8 mouse cellular contexts compared by ENCODE assay signal in the genomic region with DNA sequence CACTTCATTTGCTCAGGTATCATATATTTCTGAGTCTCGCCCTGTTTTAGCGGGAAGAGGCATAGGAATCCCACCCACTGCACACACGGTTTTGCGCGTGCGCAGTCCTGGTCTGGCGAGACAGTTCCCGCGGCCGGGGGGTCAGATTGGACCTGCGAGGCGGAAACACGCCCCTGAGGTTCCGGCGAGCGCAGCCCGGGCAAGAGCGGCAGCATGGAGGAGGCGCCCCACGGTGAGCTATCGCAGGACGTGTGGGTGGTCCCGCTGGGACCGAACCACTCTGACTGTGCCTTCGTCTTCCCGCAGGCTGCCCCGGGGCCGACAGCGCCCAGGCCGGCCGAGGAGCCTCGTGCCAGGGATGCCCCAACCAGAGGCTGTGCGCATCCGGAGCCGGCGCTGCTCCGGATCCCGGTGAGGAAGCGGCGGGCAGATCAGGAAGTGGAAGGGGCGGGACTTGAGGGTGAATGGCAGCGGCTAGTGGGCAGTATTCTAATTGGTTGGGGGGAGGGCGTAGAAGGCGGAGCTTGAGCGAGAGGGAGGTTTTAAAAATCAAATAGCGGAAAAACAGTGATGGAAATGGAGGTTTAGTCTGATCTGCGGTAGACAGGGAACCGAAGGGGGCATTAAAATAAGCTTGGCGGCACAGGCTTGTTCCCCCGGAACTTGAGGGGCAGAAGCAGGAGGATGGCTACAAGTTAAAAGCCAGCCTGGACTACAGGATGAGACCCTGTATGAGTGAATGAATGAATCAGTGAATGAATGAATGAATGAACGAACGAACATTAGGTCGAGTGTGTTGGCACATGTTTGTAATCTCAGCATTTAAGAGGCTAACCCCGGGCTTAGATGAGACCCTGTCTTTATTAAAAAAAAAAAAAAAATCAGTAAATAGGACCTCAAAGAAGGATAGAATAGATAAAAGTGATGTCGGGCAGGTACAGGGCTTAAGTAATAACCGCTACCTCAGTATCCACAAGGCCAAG. TPM values are rescaled to one million over a fixed set of nuclear protein-coding genes. Genes with fewer than 3 reads are reported as not detected.
DNase-seq lines count a peak whose midpoint lies in the region; ATAC-seq lines count a peak whose summit lies in the region.

TSS of gene Nubp1 (plus strand) at position 185 of the 983 bp plus-strand sequence.

- WGBS in intestine, embryonic 14.5 days: 3% methylated on average over 56 of the region's 56 CpGs

- peak within 1 kb of the TSS; percentile 79 for H3K4me3 ChIP-seq in intestine, embryonic 14.5 days (ENCODE audit: low read depth, low read length)

- DNase-seq in adrenal gland, adult (ENCODE audit: inconsistent age in 2 of 2, low spot score in 1 of 2): peak; percentile 95 to 99
- peak; percentile 97 for DNase-seq in embryo, embryonic 10.5 days (ENCODE audit: low spot score)
- DNase-seq in gastrocnemius, postnatal 25 days: peak; percentile 92
- DNase-seq in intestine, embryonic 14.5 days (ENCODE audit: low spot score): peak; percentile 96
- peak; percentile 89 to 90 for DNase-seq in left cerebral cortex, postnatal 14 days (ENCODE audit: low spot score in 2 of 2)
- peak; percentile 96 for DNase-seq in mesoderm, embryonic 11.5 days (ENCODE audit: low read depth, low spot score)
- DNase-seq in right cerebral cortex, postnatal 36 days (ENCODE audit: low spot score in 2 of 2): peak; percentile 88
- peak; percentile 98 for DNase-seq in yolk sac, embryonic 10.5 days (ENCODE audit: low spot score)

- intact Hi-C loops in left cerebral cortex, postnatal 14 days (cut with DNase I): no loop called here

- no peaks in the 10 kb centered on the region for H3K9me3 ChIP-seq in intestine, embryonic 14.5 days (ENCODE audit: control insufficient read depth, low read length)

- H3K27me3 ChIP-seq in intestine, embryonic 14.5 days (replicated peaks; ENCODE audit: control insufficient read depth, insufficient read depth, low read length): no peaks in the 10 kb centered on the region

- peaks cover 29% of the 10 kb centered on the region for H3K36me3 ChIP-seq in intestine, embryonic 14.5 days (ENCODE audit: control insufficient read depth, insufficient read depth, low read length)

- H3K4me2 ChIP-seq in intestine, embryonic 14.5 days (ENCODE audit: low read length): peak within 1 kb of the TSS; percentile 80

- peaks cover 10% of the 10 kb centered on the region for H3K4me1 ChIP-seq in intestine, embryonic 14.5 days (replicated peaks; ENCODE audit: control insufficient read depth, insufficient read depth, low read length)

- ATAC-seq in intestine, embryonic 14.5 days (replicated peaks; ENCODE audit: low FRiP score, low TSS enrichment, low read depth): peak; percentile 97

- peak within 1 kb of the TSS; percentile 92 for H3K27ac ChIP-seq in intestine, embryonic 14.5 days (ENCODE audit: low read depth)

- peak within 1 kb of the TSS; percentile 68 for H3K9ac ChIP-seq in intestine, embryonic 14.5 days (ENCODE audit: low read length)

RNA-seq across cellular contexts. Expression of gene Nubp1, which starts in this region (rescaled TPM):
- 1 to 10 TPM; 6.3 to 6.6 TPM for total RNA-seq in gastrocnemius, postnatal 25 days (2021)
- polyA plus RNA-seq in intestine, embryonic 14.5 days (2014; fragmentation: Nextera tagmentation; extraction: Ambion mirVana): 71.6 and 74.2 TPM in 2 replicates
- total RNA-seq in left cerebral cortex, postnatal 14 days (2021): 10 to 100 TPM; 17.2 to 17.8 TPM

Comparison
In these comparisons a context has a peak if more than half of its experiments do, and no peak if none do; other contexts are left out.
1. Peak in every context shown above with its lines: DNase-seq, ATAC-seq, H3K4me3 ChIP-seq and H3K27ac ChIP-seq.